Mouse (Mus musculus) embryonic fibroblast, embryonic 13.5 days (primary cell): ENCODE measurements around the gene Cox15. TPM values are rescaled to one million over a fixed set of nuclear protein-coding genes. Genes with fewer than 3 reads are reported as not detected.

Experiments
- H3K27ac ChIP-seq: 2 replicates; pipeline ENCODE4 v1.5.1; 2012; ENCODE audit warnings: low read length, control low read depth, inconsistent platforms; ENCODE audit not compliant: insufficient read depth
- H3K4me1 ChIP-seq: 2 replicates; pipeline ENCODE4 v1.6.1; 2011; ENCODE audit warnings: low read length; ENCODE audit not compliant: control insufficient read depth, insufficient read depth
- H3K4me3 ChIP-seq: 2 replicates; pipeline ENCODE4 v1.5.1; 2011; ENCODE audit warnings: mild to moderate bottlenecking, control low read depth, low read length; ENCODE audit not compliant: insufficient read depth
- CTCF ChIP-seq: IDR thresholded peaks from 2 replicates; pipeline ENCODE4 v1.5.1; 2011; ENCODE audit warnings: mild to moderate bottlenecking, control low read depth, low read length, moderate library complexity, borderline replicate concordance; ENCODE audit not compliant: insufficient read depth
- POLR2A ChIP-seq: IDR thresholded peaks from 2 replicates; pipeline ENCODE4 v1.6.1; 2011; ENCODE audit warnings: low read depth, mild to moderate bottlenecking, control low read depth, low read length, moderate library complexity
- polyA plus RNA-seq: library from polyadenylated mRNA; stranded (reverse); fragments of >200 nt; gene quantifications from 2 replicates; pipeline ENCODE4 v1.2.4, GENCODE M21; 2011; ENCODE audit warnings: low read depth; ENCODE audit not compliant: missing spikeins, insufficient read length

Gene Cox15
- polyA plus RNA-seq, 1 experiment, result 22.1 TPM

- TF ChIP-seq CTCF, result no peak
- TF ChIP-seq POLR2A, result no peak
- H3K4me3 ChIP-seq, result no peak overlapping the region
- H3K27ac ChIP-seq, result no peak overlapping the region
- no peaks in the 10 kb centered on the region for H3K4me1 ChIP-seq
These were observed 9.6 kb upstream of the Cox15 start for GRCm38 (mm10) chr19:43762410-43762809.

- Histone ChIP-seq H3K4me3 (no peak overlapping the region), H3K27ac (no peak overlapping the region), H3K4me1 (no peaks in the 10 kb centered on the region)
- TF ChIP-seq POLR2A (no peak), CTCF (no peak)
These were observed 8.9 kb upstream of the Cox15 start for GRCm38 (mm10) chr19:43761543-43762256.

- no peak overlapping the region for H3K27ac ChIP-seq
- H3K4me3 ChIP-seq, result no peak overlapping the region
- TF ChIP-seq POLR2A (no peak), CTCF (no peak)
- no peaks in the 10 kb centered on the region for H3K4me1 ChIP-seq
These were observed 7.7 kb upstream of the Cox15 start for GRCm38 (mm10) chr19:43760504-43760903.

GRCm38 (mm10) chr19:43754872-43755271 is 2.1 kb upstream of the Cox15 start:
- TF ChIP-seq CTCF (no peak), POLR2A (no peak)
- no peak overlapping the region for H3K4me3 ChIP-seq

GRCm38 (mm10) chr19:43754237-43754636 is 1.4 kb upstream of the Cox15 start:
- Histone ChIP-seq H3K27ac (no peak overlapping the region), H3K4me3 (no peak overlapping the region), H3K4me1 (no peaks in the 10 kb centered on the region)
- TF ChIP-seq POLR2A (no peak), CTCF (no peak)

More at GRCm38 (mm10) chr19:43754872-43755271, 2.1 kb upstream of the Cox15 start:
- no peaks in the 10 kb centered on the region for H3K4me1 ChIP-seq
- no peak overlapping the region for H3K27ac ChIP-seq

- H3K4me3 ChIP-seq, result peak overlapping the region; percentile 69
- TF ChIP-seq POLR2A, result no peak
- TF ChIP-seq CTCF, result peak; percentile 77; the same call in 1 of the 2 replicates
- peak overlapping the region; percentile 83 for H3K27ac ChIP-seq
- H3K4me1 ChIP-seq, result no peaks in the 10 kb centered on the region
These were observed 531 bp upstream of the Cox15 start for GRCm38 (mm10) chr19:43753226-43753835.

- no peak for TF ChIP-seq CTCF
- no peak for TF ChIP-seq POLR2A
- Histone ChIP-seq H3K4me1 (no peaks in the 10 kb centered on the region), H3K27ac (no peak overlapping the region), H3K4me3 (no peak overlapping the region)
These were observed 2.8 kb downstream of the Cox15 start for GRCm38 (mm10) chr19:43750008-43750407.

- H3K4me3 ChIP-seq, result no peak overlapping the region
- TF ChIP-seq CTCF (no peak), POLR2A (no peak)
- no peak overlapping the region for H3K27ac ChIP-seq
- H3K4me1 ChIP-seq, result no peaks in the 10 kb centered on the region
These were observed 4.9 kb downstream of the Cox15 start for GRCm38 (mm10) chr19:43747877-43748276.

- no peaks in the 10 kb centered on the region for H3K4me1 ChIP-seq
- no peak overlapping the region for H3K4me3 ChIP-seq
- H3K27ac ChIP-seq, result no peak overlapping the region
- TF ChIP-seq POLR2A (no peak), CTCF (no peak)
These were observed 7.1 kb downstream of the Cox15 start for GRCm38 (mm10) chr19:43745740-43746139.

- Histone ChIP-seq H3K4me3 (no peak overlapping the region), H3K4me1 (no peaks in the 10 kb centered on the region), H3K27ac (no peak overlapping the region)
- TF ChIP-seq CTCF, result no peak
- no peak for TF ChIP-seq POLR2A
These were observed 9.4 kb downstream of the Cox15 start for GRCm38 (mm10) chr19:43743401-43743800.
